8 mouse cellular contexts compared by ENCODE assay signal in genomic region chr9:110732623-110733022, GRCm38 (mm10). TPM values are rescaled to one million over a fixed set of nuclear protein-coding genes. Genes with fewer than 3 reads are reported as not detected.
DNase-seq lines count a peak whose midpoint lies in the region; ATAC-seq and TF ChIP-seq lines count a peak whose summit lies in the region.

No protein-coding gene starts in this region.

- ATAC-seq in frontal cortex, adult (ENCODE audit: low TSS enrichment), result peak; percentile 52; the same call in 1 of the 2 replicates
- peak; percentile 89 for ATAC-seq in intestine, embryonic 14.5 days (replicated peaks; ENCODE audit: low FRiP score, low TSS enrichment, low read depth)
- ATAC-seq in liver, embryonic 12.5 days, result peak; percentile 84

- peak overlapping the region; percentile 52 for H3K4me2 ChIP-seq in intestine, embryonic 14.5 days (ENCODE audit: low read length)
- H3K4me2 ChIP-seq in liver, embryonic 12.5 days, result peak overlapping the region; percentile 75
- H3K4me2 ChIP-seq in myocyte (ENCODE audit: low read depth), result peak overlapping the region; percentile 99

- H3K4me1 ChIP-seq in intestine, embryonic 14.5 days (replicated peaks; ENCODE audit: control insufficient read depth, insufficient read depth, low read length), result peaks cover 35% of the 10 kb centered on the region
- peaks cover 19% of the 10 kb centered on the region for H3K4me1 ChIP-seq in liver, embryonic 12.5 days

- H3K4me3 ChIP-seq in intestine, embryonic 14.5 days (ENCODE audit: low read depth, low read length), result peak overlapping the region; percentile 27
- H3K4me3 ChIP-seq in liver, embryonic 12.5 days, result peak overlapping the region; percentile 49
- peak overlapping the region; percentile 20 for H3K4me3 ChIP-seq in myocyte

- 0 out of 2 replicates have a peak, but pooled peaks cover 5% of the 10 kb centered on the region for H3K27me3 ChIP-seq in intestine, embryonic 14.5 days (replicated peaks; ENCODE audit: control insufficient read depth, insufficient read depth, low read length)
- peaks cover 91% of the 10 kb centered on the region for H3K27me3 ChIP-seq in liver, embryonic 12.5 days (replicated peaks)
- peaks cover 19% of the 10 kb centered on the region for H3K27me3 ChIP-seq in myocyte (ENCODE audit: control insufficient read depth, insufficient read depth, insufficient read length)

- H3K9ac ChIP-seq in intestine, embryonic 14.5 days (ENCODE audit: low read length), result no peak overlapping the region; the same call in 1 of the 2 replicates
- H3K9ac ChIP-seq in liver, embryonic 12.5 days, result peak overlapping the region; percentile 56

- H3ac ChIP-seq in myocyte (ENCODE audit: control insufficient read depth, insufficient read length), result no peak overlapping the region

- H3K27ac ChIP-seq in intestine, embryonic 14.5 days (ENCODE audit: low read depth), result peak overlapping the region; percentile 24
- H3K27ac ChIP-seq in liver, embryonic 12.5 days, result peak overlapping the region; percentile 46; the same call in 1 of the 2 replicates

- peak; percentile 59 for TF ChIP-seq POLR2A in myocyte (IDR thresholded peaks at IDR 0.05; ENCODE audit: insufficient read length, low read depth)

- no peak for DNase-seq in frontal cortex, postnatal 14 days (ENCODE audit: low spot score in 2 of 2)
- peak; percentile 40 for DNase-seq in c-Kit-positive CD71-positive TER-119-positive erythroid progenitor cells, embryonic 14.5 days (ENCODE audit: low spot score)
- DNase-seq in gastrocnemius, postnatal 4 days (ENCODE audit: low spot score in 2 of 2), result peak; percentile 65 to 81
- DNase-seq in intestine, embryonic 14.5 days (ENCODE audit: low spot score), result peak; percentile 81
- peak; percentile 72 for DNase-seq in testis, postnatal 10 days (ENCODE audit: low spot score)

- H3K79me2 ChIP-seq in myocyte (ENCODE audit: control insufficient read depth, insufficient read depth), result no peaks in the 10 kb centered on the region

- WGBS in intestine, embryonic 14.5 days, result under 1% methylated on average over 26 of the region's 26 CpGs
- under 1% methylated on average over 26 of the region's 26 CpGs for WGBS in liver, embryonic 12.5 days (ENCODE audit: insufficient replicate concordance)

- no peaks in the 10 kb centered on the region for H3K9me3 ChIP-seq in intestine, embryonic 14.5 days (ENCODE audit: control insufficient read depth, low read length)
- no peaks in the 10 kb centered on the region for H3K9me3 ChIP-seq in liver, embryonic 12.5 days (replicated peaks)

- peaks cover 21% of the 10 kb centered on the region for H3K36me3 ChIP-seq in intestine, embryonic 14.5 days (ENCODE audit: control insufficient read depth, insufficient read depth, low read length)
- H3K36me3 ChIP-seq in liver, embryonic 12.5 days, result no peaks in the 10 kb centered on the region
- no peaks in the 10 kb centered on the region for H3K36me3 ChIP-seq in myocyte (ENCODE audit: control insufficient read depth, insufficient read depth)

TF ChIP-seq in myocyte, 11 proteins besides CTCF, POLR2A, EP300 and RAD21:
- TF ChIP-seq REST (IDR thresholded peaks at IDR 0.05; ENCODE audit: insufficient read depth, insufficient read length) (no peak), POLR2AphosphoS2 (IDR thresholded peaks at IDR 0.05; ENCODE audit: insufficient read length, low read depth) (no peak), TCF12 (IDR thresholded peaks at IDR 0.05; ENCODE audit: insufficient read depth, poor library complexity, severe bottlenecking) (no peak), MYOG (IDR thresholded peaks at IDR 0.05; ENCODE audit: control insufficient read depth in 1 of 3, insufficient read depth in 1 of 3, insufficient read length in 2 of 3, low read depth in 2 of 3) (peak in 1 of 3 experiments; percentile 48), MYOD1 (IDR thresholded peaks at IDR 0.05; ENCODE audit: control insufficient read depth in 1 of 3, insufficient read length in 2 of 3, low read depth in 2 of 3) (peak in 1 of 3 experiments; percentile 70), SRF (IDR thresholded peaks at IDR 0.05; ENCODE audit: control insufficient read depth, insufficient read length, low read depth) (no peak), USF1 (IDR thresholded peaks at IDR 0.05; ENCODE audit: low read depth) (no peak), CEBPB (IDR thresholded peaks at IDR 0.05; ENCODE audit: insufficient read depth, poor library complexity, severe bottlenecking) (no peak), MAX (IDR thresholded peaks at IDR 0.05; ENCODE audit: low read depth) (no peak), E2F4 (IDR thresholded peaks at IDR 0.05; ENCODE audit: insufficient read depth) (no peak), TCF3 (IDR thresholded peaks at IDR 0.05; ENCODE audit: insufficient read length, low read depth) (no peak)

RNA-seq across cellular contexts. Expression of gene Myl3, which starts 9.0 kb away (rescaled TPM):
- total RNA-seq in gastrocnemius, postnatal 4 days (2021), result 100 to 1,000 TPM; 322 to 324 TPM
- 0.23 and 1.6 TPM in 2 replicates for polyA plus RNA-seq in intestine, embryonic 14.5 days (2014; fragmentation: Nextera tagmentation; extraction: Ambion mirVana)
- polyA plus RNA-seq in liver, embryonic 12.5 days (2016; fragmentation: Nextera tagmentation; extraction: Ambion mirVana), result 0.48 and 1.6 TPM in 2 replicates
- 0.22 TPM for polyA plus RNA-seq in myocyte (2012; fragmentation: generic; extraction: Trizol)

RNA-seq across cellular contexts. Expression of gene Pth1r, which starts 14.3 kb away (rescaled TPM):
- 10 to 100 TPM; 11.8 to 13.4 TPM for total RNA-seq in gastrocnemius, postnatal 4 days (2021)
- polyA plus RNA-seq in intestine, embryonic 14.5 days (2014; fragmentation: Nextera tagmentation; extraction: Ambion mirVana), result 25.7 and 26.7 TPM in 2 replicates
- polyA plus RNA-seq in liver, embryonic 12.5 days (2016; fragmentation: Nextera tagmentation; extraction: Ambion mirVana), result 7.8 and 9.1 TPM in 2 replicates
- polyA plus RNA-seq in myocyte (2012; fragmentation: generic; extraction: Trizol), result 0.20 TPM

Comparison
In these comparisons a context has a peak if more than half of its experiments do, and no peak if none do; other contexts are left out.
1. DNase-seq: peak in c-Kit-positive CD71-positive TER-119-positive erythroid progenitor cells, embryonic 14.5 days (single experiment), gastrocnemius, postnatal 4 days (2 of 2), intestine, embryonic 14.5 days (single experiment) and testis, postnatal 10 days (single experiment); none in frontal cortex, postnatal 14 days (0 of 2).
2. Peak in every context shown above with its lines, with median percentiles within 50 percentile points of each other: ATAC-seq, H3K4me2 ChIP-seq and H3K4me3 ChIP-seq.